Comparison of ENCODE assay signal across 8 mouse cellular contexts in the genomic region with DNA sequence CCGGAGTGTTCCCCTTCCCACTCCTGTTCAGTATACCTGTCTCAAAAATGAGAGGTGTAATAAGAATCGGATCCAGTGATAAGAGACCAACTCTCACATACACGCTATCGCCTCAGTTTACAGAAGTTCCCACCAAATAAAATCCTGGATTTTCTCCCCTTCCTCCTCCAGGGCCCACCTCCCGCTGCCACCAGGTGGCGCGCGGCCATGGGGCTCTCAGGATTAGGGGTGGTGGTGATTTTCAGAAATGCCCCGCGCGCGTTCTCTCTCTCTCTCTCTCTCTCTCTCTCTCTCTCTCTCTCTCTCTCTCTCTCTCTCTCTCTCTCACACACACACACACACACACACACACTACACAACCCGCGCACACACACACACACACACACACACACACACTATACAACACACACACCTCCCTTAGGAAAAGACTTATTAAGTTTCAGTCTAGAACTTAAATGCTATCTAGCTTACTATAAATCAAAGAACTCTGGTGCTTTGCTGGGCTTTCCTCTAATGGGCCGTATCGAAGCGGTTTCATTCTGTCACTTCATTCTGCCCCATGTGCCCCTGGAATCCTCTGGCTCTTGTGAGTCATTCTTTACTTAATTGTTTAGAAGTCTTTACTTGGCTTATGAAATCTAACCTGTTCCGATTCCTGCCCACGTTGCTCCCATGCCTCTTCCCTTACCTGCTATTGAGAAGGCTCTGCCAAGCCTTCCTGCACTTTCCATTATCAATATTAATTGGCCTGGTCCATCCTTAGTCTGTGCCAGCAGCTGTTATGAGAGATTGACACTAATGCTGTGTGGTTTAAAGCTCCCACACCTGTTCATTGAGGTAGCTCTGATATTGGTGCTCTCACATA. TPM values are rescaled to one million over a fixed set of nuclear protein-coding genes. Genes with fewer than 3 reads are reported as not detected.
DNase-seq lines count a peak whose midpoint lies in the region; ATAC-seq lines count a peak whose summit lies in the region.

A gene (minus strand): TSS at position 574 of the 865 bp plus-strand sequence.

- no peaks in the 10 kb centered on the region for H3K36me3 ChIP-seq in forebrain, embryonic 15.5 days
- H3K36me3 ChIP-seq in hindbrain, embryonic 13.5 days: no peaks in the 10 kb centered on the region

- H3K4me2 ChIP-seq in forebrain, embryonic 15.5 days (replicated peaks): peak within 1 kb of the TSS; percentile 87
- peak within 1 kb of the TSS; percentile 86 for H3K4me2 ChIP-seq in hindbrain, embryonic 13.5 days

- no peak within 1 kb of the TSS for H3K27ac ChIP-seq in forebrain, embryonic 15.5 days (replicated peaks)
- peak within 1 kb of the TSS; percentile 19; the same call in 1 of the 2 replicates for H3K27ac ChIP-seq in hindbrain, embryonic 13.5 days

- H3K4me1 ChIP-seq in forebrain, embryonic 15.5 days: peaks cover 32% of the 10 kb centered on the region
- peaks cover 26% of the 10 kb centered on the region for H3K4me1 ChIP-seq in hindbrain, embryonic 13.5 days (replicated peaks)

- WGBS in forebrain, embryonic 15.5 days: 9% methylated on average over 19 of the region's 19 CpGs
- 11% methylated on average over 17 of the region's 19 CpGs for WGBS in hindbrain, embryonic 13.5 days

- peaks cover 13% of the 10 kb centered on the region; the same call in 1 of the 2 replicates for H3K27me3 ChIP-seq in forebrain, embryonic 15.5 days
- peaks cover 6% of the 10 kb centered on the region; the same call in 1 of the 2 replicates for H3K27me3 ChIP-seq in hindbrain, embryonic 13.5 days

- no peaks in the 10 kb centered on the region for H3K9me3 ChIP-seq in forebrain, embryonic 15.5 days
- no peaks in the 10 kb centered on the region for H3K9me3 ChIP-seq in hindbrain, embryonic 13.5 days

- H3K9ac ChIP-seq in forebrain, embryonic 15.5 days (replicated peaks): no peak within 1 kb of the TSS
- no peak within 1 kb of the TSS for H3K9ac ChIP-seq in hindbrain, embryonic 13.5 days

- peak; percentile 36 for ATAC-seq in forebrain, embryonic 15.5 days (replicated peaks)
- peak; percentile 26 for ATAC-seq in hindbrain, embryonic 13.5 days (ENCODE audit: low FRiP score)
- peak; percentile 47 for ATAC-seq in megakaryocyte progenitor cell, adult 5-6 weeks (replicated peaks; ENCODE audit: poor library complexity)

- peak within 1 kb of the TSS; percentile 95 for H3K4me3 ChIP-seq in forebrain, embryonic 15.5 days
- H3K4me3 ChIP-seq in hindbrain, embryonic 13.5 days: peak within 1 kb of the TSS; percentile 80

- intact Hi-C loops in left cerebral cortex, postnatal 25 days (cut with DNase I): loop anchor here (1.0 kb wide), 1 partner anchor 71 kb away; no protein-coding TSS in a partner anchor

- peak; percentile 78 to 89 for DNase-seq in adrenal gland, adult (ENCODE audit: inconsistent age in 2 of 2, low spot score in 1 of 2)
- DNase-seq in adrenal gland, adult 8-10 months: no peak
- DNase-seq in cerebellum, adult 8-10 months: peak; percentile 64
- peak; percentile 35 to 43 for DNase-seq in left cerebral cortex, postnatal 25 days (ENCODE audit: low spot score in 2 of 2)
- DNase-seq in right cerebral cortex, postnatal 25 days: peak; percentile 44

RNA-seq across cellular contexts. Expression of the gene that starts here (rescaled TPM):
- 10 to 100 TPM in 2 of 4 experiments, 1 to 10 TPM in 2; 6.6 to 15.8 (median 9.7) TPM for total RNA-seq in adrenal gland, adult 8-10 months (2022)
- polyA plus RNA-seq in forebrain, embryonic 15.5 days (2015; fragmentation: Nextera tagmentation; extraction: Ambion mirVana): 1.1 and 1.7 TPM in 2 replicates
- polyA plus RNA-seq in hindbrain, embryonic 13.5 days (2015; fragmentation: Nextera tagmentation; extraction: Ambion mirVana): 2.4 and 3.1 TPM in 2 replicates
- total RNA-seq in left cerebral cortex, postnatal 25 days (2021): 1 to 10 TPM; 7.6 to 9.6 TPM
- total RNA-seq in megakaryocyte progenitor cell, adult 5-6 weeks (2015): 0.85 and 1.3 TPM in 2 replicates
- total RNA-seq in megakaryocyte progenitor cell, adult 5-6 weeks (2017): 1.4 and 2.7 TPM in 2 replicates
